Mouse (Mus musculus) ES-E14 (cell line): ENCODE results near the gene Ezh1.

Experiments
- CHD2 ChIP-seq: IDR thresholded peaks from 2 replicates; pipeline ENCODE4 v1.6.1; 2014; ENCODE audit warnings: mild to moderate bottlenecking, low read depth, low read length, inconsistent platforms
- HCFC1 ChIP-seq: IDR thresholded peaks from 2 replicates; pipeline ENCODE4 v1.6.1; 2012; ENCODE audit warnings: low read length, inconsistent platforms, borderline replicate concordance; ENCODE audit not compliant: insufficient read depth
- MAFK ChIP-seq: IDR thresholded peaks from 2 replicates; pipeline ENCODE4 v1.6.1; 2014; ENCODE audit warnings: mild to moderate bottlenecking, low read depth, low read length, inconsistent platforms; ENCODE audit not compliant: insufficient read depth
- ZC3H11A ChIP-seq: IDR thresholded peaks from 2 replicates; pipeline ENCODE4 v1.6.1; 2012; ENCODE audit warnings: low read depth, mild to moderate bottlenecking, inconsistent platforms, low read length, borderline replicate concordance
- ZNF384 ChIP-seq: IDR thresholded peaks from 2 replicates; pipeline ENCODE4 v1.6.1; 2012; ENCODE audit warnings: low read depth, low read length, inconsistent platforms

GRCm38 (mm10) chr11:101162772-101163171 is 63.5 kb downstream of the Ezh1 start:
- TF ChIP-seq HCFC1 (no peak), MAFK (no peak), ZNF384 (no peak), CHD2 (no peak), ZC3H11A (no peak)
